Mouse (Mus musculus) midbrain, embryonic 15.5 days (tissue): ENCODE results near the gene Iqschfp. TPM values are rescaled to one million over a fixed set of nuclear protein-coding genes. Genes with fewer than 3 reads are reported as not detected.

Experiments
- ATAC-seq: fragments of 200-750 bp; cut with Nextera tagmentation; replicated peaks from 2 replicates; pipeline ENCODE4 v1.8.0; 2017; ENCODE audit warnings: moderate TSS enrichment
- H3K27ac ChIP-seq: fragments of 300-500 bp; sonication (generic); 2 replicates; pipeline ENCODE4 v1.5.1; 2015; ENCODE audit warnings: mild to moderate bottlenecking, inconsistent platforms
- H3K27me3 ChIP-seq: fragments of 300-500 bp; sonication (generic); replicated peaks from 2 replicates; pipeline ENCODE4 v1.6.1; 2015; ENCODE audit warnings: inconsistent platforms
- H3K36me3 ChIP-seq: fragments of 300-500 bp; sonication (generic); replicated peaks from 2 replicates; pipeline ENCODE4 v1.6.1; 2015; ENCODE audit warnings: inconsistent platforms
- H3K4me1 ChIP-seq: fragments of 300-500 bp; sonication (generic); 2 replicates; pipeline ENCODE4 v1.6.1; 2015; ENCODE audit warnings: inconsistent platforms
- H3K4me2 ChIP-seq: fragments of 300-500 bp; sonication (generic); 2 replicates; pipeline ENCODE4 v1.6.1; 2015; ENCODE audit warnings: inconsistent platforms, mild to moderate bottlenecking, moderate library complexity
- H3K4me3 ChIP-seq: fragments of 300-500 bp; sonication (generic); 2 replicates; pipeline ENCODE4 v1.5.1; 2015; ENCODE audit warnings: mild to moderate bottlenecking, inconsistent platforms
- H3K9ac ChIP-seq: fragments of 300-500 bp; sonication (generic); 2 replicates; pipeline ENCODE4 v1.6.1; 2015; ENCODE audit warnings: mild to moderate bottlenecking, inconsistent platforms
- H3K9me3 ChIP-seq: fragments of 300-500 bp; sonication (generic); 2 replicates; pipeline ENCODE4 v1.6.1; 2016; ENCODE audit warnings: inconsistent platforms
- WGBS: fragments of 180-500 bp; shearing (Covaris S2); methylation state at CpG from one replicate; pipeline ENCODE4 v1.1.7; 2015; ENCODE audit warnings: mixed read lengths; 5-methylcytosine and 5-hydroxymethylcytosine counted together
- polyA plus RNA-seq: library from polyadenylated mRNA; unstranded; fragments of >200 nt; fragmentation: Nextera tagmentation; extraction: Ambion mirVana; gene quantifications from 2 replicates; pipeline ENCODE4 v1.2.1, GENCODE M21; 2015

The Iqschfp gene
- polyA plus RNA-seq, 1 experiment from 2014 or later, result 6.4 TPM

- no peak overlapping the region for H3K27ac ChIP-seq
- H3K27me3 ChIP-seq, result no peaks in the 10 kb centered on the region
- H3K4me2 ChIP-seq, result no peak overlapping the region
- H3K9ac ChIP-seq, result no peak overlapping the region
- ATAC-seq, result peak; percentile 27; the same call in 1 of the 2 replicates
- WGBS, result 77% methylated on average over 7 of the region's 7 CpGs
- no peak overlapping the region for H3K4me3 ChIP-seq
- H3K9me3 ChIP-seq, result no peaks in the 10 kb centered on the region
- no peaks in the 10 kb centered on the region for H3K36me3 ChIP-seq
- no peaks in the 10 kb centered on the region for H3K4me1 ChIP-seq
These were observed 643.2 kb downstream of the Iqschfp start for GRCm38 (mm10) chr3:68535160-68535728.

- Histone ChIP-seq H3K4me2 (no peak overlapping the region), H3K4me1 (no peaks in the 10 kb centered on the region), H3K27me3 (no peaks in the 10 kb centered on the region), H3K27ac (no peak overlapping the region), H3K9me3 (no peaks in the 10 kb centered on the region), H3K4me3 (no peak overlapping the region), H3K9ac (no peak overlapping the region), H3K36me3 (no peaks in the 10 kb centered on the region)
- ATAC-seq, result no peak
- WGBS, result 37% methylated on average over 3 of the region's 3 CpGs
These were observed 644.0 kb downstream of the Iqschfp start for GRCm38 (mm10) chr3:68536071-68536470.

- Histone ChIP-seq H3K27me3 (no peaks in the 10 kb centered on the region), H3K4me2 (no peak overlapping the region), H3K9ac (no peak overlapping the region), H3K4me1 (peaks cover 8% of the 10 kb centered on the region; the same call in 1 of the 2 replicates), H3K36me3 (no peaks in the 10 kb centered on the region), H3K27ac (no peak overlapping the region), H3K4me3 (no peak overlapping the region), H3K9me3 (no peaks in the 10 kb centered on the region)
- ATAC-seq, result no peak
- 87% methylated on average over 8 of the region's 8 CpGs for WGBS
These were observed 649.7 kb downstream of the Iqschfp start for GRCm38 (mm10) chr3:68541688-68542087.

- Histone ChIP-seq H3K27me3 (no peaks in the 10 kb centered on the region), H3K36me3 (no peaks in the 10 kb centered on the region), H3K9ac (no peak overlapping the region), H3K4me3 (peak overlapping the region; percentile 21; the same call in 1 of the 2 replicates), H3K27ac (no peak overlapping the region), H3K4me1 (peaks cover 8% of the 10 kb centered on the region; the same call in 1 of the 2 replicates), H3K4me2 (peak overlapping the region; percentile 46), H3K9me3 (no peaks in the 10 kb centered on the region)
- 2% methylated on average over 7 of the region's 7 CpGs for WGBS
- peak; percentile 74 for ATAC-seq
These were observed 651.0 kb downstream of the Iqschfp start for GRCm38 (mm10) chr3:68542944-68543501.

- Histone ChIP-seq H3K9me3 (no peaks in the 10 kb centered on the region), H3K9ac (no peak overlapping the region), H3K4me3 (no peak overlapping the region), H3K36me3 (no peaks in the 10 kb centered on the region), H3K27me3 (no peaks in the 10 kb centered on the region), H3K4me2 (no peak overlapping the region), H3K27ac (no peak overlapping the region), H3K4me1 (peaks cover 8% of the 10 kb centered on the region; the same call in 1 of the 2 replicates)
- WGBS, result 44% methylated on average over 7 of the region's 7 CpGs
- ATAC-seq, result 0 out of 2 replicates have a peak, but pooled peaks have one; percentile 35
These were observed 652.8 kb downstream of the Iqschfp start for GRCm38 (mm10) chr3:68544811-68545210.

GRCm38 (mm10) chr3:68545898-68546297 is 653.9 kb downstream of the Iqschfp start:
- H3K4me2 ChIP-seq, result no peak overlapping the region
- no peaks in the 10 kb centered on the region for H3K36me3 ChIP-seq
- H3K27ac ChIP-seq, result no peak overlapping the region
- no peaks in the 10 kb centered on the region for H3K9me3 ChIP-seq
- H3K9ac ChIP-seq, result no peak overlapping the region
- ATAC-seq, result no peak
- H3K4me3 ChIP-seq, result no peak overlapping the region
- peaks cover 8% of the 10 kb centered on the region; the same call in 1 of the 2 replicates for H3K4me1 ChIP-seq
- H3K27me3 ChIP-seq, result no peaks in the 10 kb centered on the region
- 53% methylated on average over 6 of the region's 6 CpGs for WGBS

- Histone ChIP-seq H3K9me3 (no peaks in the 10 kb centered on the region), H3K9ac (no peak overlapping the region), H3K27ac (no peak overlapping the region), H3K27me3 (no peaks in the 10 kb centered on the region), H3K36me3 (no peaks in the 10 kb centered on the region), H3K4me2 (no peak overlapping the region), H3K4me3 (no peak overlapping the region), H3K4me1 (no peaks in the 10 kb centered on the region)
- ATAC-seq, result no peak
- WGBS, result 79% methylated on average over 4 of the region's 4 CpGs
These were observed 663.1 kb downstream of the Iqschfp start for GRCm38 (mm10) chr3:68555087-68555662.

- no peak for ATAC-seq
- no peak overlapping the region for H3K27ac ChIP-seq
- H3K4me1 ChIP-seq, result no peaks in the 10 kb centered on the region
- no peaks in the 10 kb centered on the region for H3K36me3 ChIP-seq
- H3K27me3 ChIP-seq, result no peaks in the 10 kb centered on the region
- WGBS, result 92% methylated on average over 9 of the region's 9 CpGs
- no peak overlapping the region for H3K4me3 ChIP-seq
- no peaks in the 10 kb centered on the region for H3K9me3 ChIP-seq
- H3K4me2 ChIP-seq, result no peak overlapping the region
- no peak overlapping the region for H3K9ac ChIP-seq
These were observed 664.9 kb downstream of the Iqschfp start for GRCm38 (mm10) chr3:68556891-68557290.

GRCm38 (mm10) chr3:68558744-68559143 is 666.7 kb downstream of the Iqschfp start:
- 83% methylated on average over 6 of the region's 6 CpGs for WGBS
- Histone ChIP-seq H3K27me3 (no peaks in the 10 kb centered on the region), H3K4me2 (no peak overlapping the region), H3K9ac (no peak overlapping the region), H3K4me1 (no peaks in the 10 kb centered on the region), H3K9me3 (no peaks in the 10 kb centered on the region), H3K27ac (no peak overlapping the region), H3K4me3 (no peak overlapping the region), H3K36me3 (no peaks in the 10 kb centered on the region)
- ATAC-seq, result no peak

GRCm38 (mm10) chr3:68560057-68560456 is 668.0 kb downstream of the Iqschfp start:
- WGBS, result 83% methylated on average over 5 of the region's 5 CpGs
- no peak overlapping the region for H3K4me2 ChIP-seq
- H3K36me3 ChIP-seq, result no peaks in the 10 kb centered on the region
- ATAC-seq, result no peak
- H3K27me3 ChIP-seq, result no peaks in the 10 kb centered on the region
- no peaks in the 10 kb centered on the region for H3K9me3 ChIP-seq
- no peak overlapping the region for H3K27ac ChIP-seq
- no peak overlapping the region for H3K9ac ChIP-seq
- no peak overlapping the region for H3K4me3 ChIP-seq
- peaks cover 8% of the 10 kb centered on the region for H3K4me1 ChIP-seq

- Histone ChIP-seq H3K36me3 (no peaks in the 10 kb centered on the region), H3K27me3 (no peaks in the 10 kb centered on the region), H3K27ac (no peak overlapping the region), H3K4me1 (peaks cover 16% of the 10 kb centered on the region), H3K4me2 (no peak overlapping the region), H3K9ac (no peak overlapping the region), H3K4me3 (no peak overlapping the region), H3K9me3 (no peaks in the 10 kb centered on the region)
- ATAC-seq, result no peak
- 75% methylated on average over 2 of the region's 2 CpGs for WGBS
These were observed 670.8 kb downstream of the Iqschfp start for GRCm38 (mm10) chr3:68562838-68563237.

- Histone ChIP-seq H3K36me3 (no peaks in the 10 kb centered on the region), H3K27ac (peak overlapping the region; percentile 30; the same call in 1 of the 2 replicates), H3K9me3 (no peaks in the 10 kb centered on the region), H3K4me2 (no peak overlapping the region), H3K9ac (no peak overlapping the region), H3K4me3 (no peak overlapping the region), H3K4me1 (peaks cover 16% of the 10 kb centered on the region), H3K27me3 (no peaks in the 10 kb centered on the region)
- peak; percentile 49 for ATAC-seq
- WGBS, result 54% methylated on average over 8 of the region's 8 CpGs
These were observed 671.9 kb downstream of the Iqschfp start for GRCm38 (mm10) chr3:68563922-68564321.
